Mouse (Mus musculus): ENCODE measurements around the gene Prune1.

DNA sequence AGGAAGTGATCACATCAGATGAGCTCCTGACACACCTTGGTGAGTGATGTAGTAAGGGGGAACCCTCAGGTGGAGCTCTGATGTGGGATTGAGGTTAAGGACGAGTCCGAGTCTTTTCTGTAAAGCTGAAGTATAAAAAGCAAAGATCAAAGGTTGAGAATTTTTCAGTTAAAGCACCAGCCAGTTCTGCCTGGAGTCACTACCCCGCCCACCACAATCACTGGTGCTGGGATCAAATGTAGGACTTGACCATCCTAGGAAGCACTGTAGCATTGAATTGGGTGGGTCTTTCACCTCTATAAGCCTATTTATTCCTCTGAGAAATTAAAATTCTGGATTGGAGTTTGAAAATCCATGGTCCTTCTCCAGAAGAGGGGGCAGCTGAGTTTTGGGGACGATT lies 9.2 kb upstream of the Prune1 start:
- no peak for TF ChIP-seq POLR2A (IDR thresholded peaks at IDR 0.05; ENCODE audit: extremely low read depth, insufficient read depth, low read length)
- TF ChIP-seq CTCF (IDR thresholded peaks at IDR 0.05; ENCODE audit: extremely low read depth, insufficient read depth, low read length): no peak

Measured in cortical plate, adult 2 months (tissue).